Mouse (Mus musculus): ENCODE measurements around the gene Itpkc.

Itpkc gene

GRCm38 (mm10) chr7:27193731-27194130, 34.7 kb downstream of the Itpkc start:
- peak; percentile 35 for DNase-seq (ENCODE audit: low read depth, low spot score)

- DNase-seq (ENCODE audit: low read depth, low spot score): no peak
Observed at GRCm38 (mm10) chr7:27192434-27192833, 36.0 kb downstream of the Itpkc start.

GRCm38 (mm10) chr7:27189271-27189931, 39.1 kb downstream of the Itpkc start:
- no peak for DNase-seq (ENCODE audit: low read depth, low spot score)

GRCm38 (mm10) chr7:27185986-27186385, 42.5 kb downstream of the Itpkc start:
- no peak for DNase-seq (ENCODE audit: low read depth, low spot score)

- DNase-seq (ENCODE audit: low read depth, low spot score): peak; percentile 68
Observed at GRCm38 (mm10) chr7:27184964-27185363, 43.5 kb downstream of the Itpkc start.

GRCm38 (mm10) chr7:27182498-27182897, 46.0 kb downstream of the Itpkc start:
- no peak for DNase-seq (ENCODE audit: low read depth, low spot score)

- DNase-seq (ENCODE audit: low read depth, low spot score): no peak
Observed at GRCm38 (mm10) chr7:27180837-27181695, 47.4 kb downstream of the Itpkc start, which contains the start of the genes Gm21983 and Mia. Gene Gm21983 (minus strand): TSS chr7:27181086. Gene Mia (minus strand): TSS chr7:27181157.

- DNase-seq (ENCODE audit: low read depth, low spot score): no peak
Observed at GRCm38 (mm10) chr7:27180036-27180435, 48.4 kb downstream of the Itpkc start.

- DNase-seq (ENCODE audit: low read depth, low spot score): no peak
Observed at GRCm38 (mm10) chr7:27179217-27179918, 49.1 kb downstream of the Itpkc start.

- DNase-seq (ENCODE audit: low read depth, low spot score): peak; percentile 99
Observed at GRCm38 (mm10) chr7:27178324-27179216, 49.9 kb downstream of the Itpkc start, which contains the start of gene Rab4b. Gene Rab4b (minus strand): TSS chr7:27178896.

GRCm38 (mm10) chr7:27177942-27178323, 50.5 kb downstream of the Itpkc start:
- no peak for DNase-seq (ENCODE audit: low read depth, low spot score)

GRCm38 (mm10) chr7:27174896-27175295, 53.6 kb downstream of the Itpkc start:
- no peak for DNase-seq (ENCODE audit: low read depth, low spot score)

- DNase-seq (ENCODE audit: low read depth, low spot score): no peak
Observed at GRCm38 (mm10) chr7:27174496-27174895, 54.0 kb downstream of the Itpkc start.

GRCm38 (mm10) chr7:27170981-27171380, 57.5 kb downstream of the Itpkc start:
- DNase-seq (ENCODE audit: low read depth, low spot score): no peak

- no peak for DNase-seq (ENCODE audit: low read depth, low spot score)
Observed at GRCm38 (mm10) chr7:27168371-27168770, 60.1 kb downstream of the Itpkc start.

- DNase-seq (ENCODE audit: low read depth, low spot score): no peak
Observed at GRCm38 (mm10) chr7:27167475-27168094, 60.9 kb downstream of the Itpkc start.

- DNase-seq (ENCODE audit: low read depth, low spot score): peak; percentile 85
Observed at GRCm38 (mm10) chr7:27166614-27167474, 61.6 kb downstream of the Itpkc start, which contains the start of gene Egln2. Gene Egln2 (minus strand): TSS chr7:27166802.

- peak; percentile 72 for DNase-seq (ENCODE audit: low read depth, low spot score)
Observed at GRCm38 (mm10) chr7:27166229-27166613, 62.2 kb downstream of the Itpkc start.

- DNase-seq (ENCODE audit: low read depth, low spot score): no peak
Observed at GRCm38 (mm10) chr7:27165696-27166095, 62.8 kb downstream of the Itpkc start.

Measured in 3T3-L1 (cell line).